Mouse (Mus musculus) naive thymus-derived CD4-positive, alpha-beta T cell, adult 5 months (primary cell): ENCODE results near the gene Fem1a. TPM values are rescaled to one million over a fixed set of nuclear protein-coding genes. Genes with fewer than 3 reads are reported as not detected.

Experiments used
- polyA plus RNA-seq: library from polyadenylated mRNA; unstranded; fragments of 100-300 nt; shearing (Covaris generic); gene quantifications from one replicate; pipeline ENCODE4 v1.2.1, GENCODE M21; 2017

Gene Fem1a
- 12.8 TPM for polyA plus RNA-seq

GRCm38 (mm10) chr17:56256239-56256881 is at the start of gene Fem1a:
TSS of gene Fem1a (plus strand) at chr17:56256810.

GRCm38 (mm10) chr17:56218377-56219191 is 38.0 kb upstream of the Fem1a start, which contains the start of gene Dpp9:
TSS of gene Dpp9 (minus strand) at chr17:56218905.

GRCm38 (mm10) chr17:56276643-56277566 is 20.3 kb downstream of the Fem1a start, which contains the start of gene Ticam1:
TSS of gene Ticam1 (minus strand) at chr17:56276786.

GRCm38 (mm10) chr17:56292531-56293222 is 36.1 kb downstream of the Fem1a start, which contains the start of gene Plin3:
TSS of gene Plin3 (minus strand) at chr17:56292873.

GRCm38 (mm10) chr17:56300186-56300585 is 43.6 kb downstream of the Fem1a start, which contains the start of gene Arrdc5:
TSS of gene Arrdc5 (minus strand) at chr17:56300286.

GRCm38 (mm10) chr17:56303160-56303846 is 46.7 kb downstream of the Fem1a start, which contains the start of gene Uhrf1:
TSS of gene Uhrf1 (plus strand) at chr17:56303321.

Other genes starting within 250 kb of the Fem1a start
- gene Sh3gl1, start 220.2 kb upstream of the Fem1a start, polyA plus RNA-seq: 155 TPM
- 1.1 TPM for gene Chaf1a, start 216.4 kb upstream of the Fem1a start, polyA plus RNA-seq
- 74.5 TPM for gene Ubxn6, start 181.8 kb upstream of the Fem1a start, polyA plus RNA-seq
- gene Hdgfl2, start 177.2 kb upstream of the Fem1a start, polyA plus RNA-seq: 159 TPM
- not detected for gene Plin4, start 147.0 kb upstream of the Fem1a start, polyA plus RNA-seq
- gene Plin5, start 139.2 kb upstream of the Fem1a start, polyA plus RNA-seq: not detected
- not detected for gene Lrg1, start 134.8 kb upstream of the Fem1a start, polyA plus RNA-seq
- gene Sema6b, start 116.5 kb upstream of the Fem1a start, polyA plus RNA-seq: not detected
- gene Tnfaip8l1, start 94.3 kb upstream of the Fem1a start, polyA plus RNA-seq: 21.5 TPM
- gene Mydgf, start 72.9 kb upstream of the Fem1a start, polyA plus RNA-seq: 44.1 TPM
- 44.3 TPM for gene Dpp9, start 37.9 kb upstream of the Fem1a start, polyA plus RNA-seq
- 2.0 TPM for gene Ticam1, start 20.0 kb downstream of the Fem1a start, polyA plus RNA-seq
- 9.7 TPM for gene Plin3, start 36.1 kb downstream of the Fem1a start, polyA plus RNA-seq
- not detected for gene Arrdc5, start 43.5 kb downstream of the Fem1a start, polyA plus RNA-seq
- gene Uhrf1, start 46.5 kb downstream of the Fem1a start, polyA plus RNA-seq: 2.9 TPM
- gene Kdm4b, start 69.3 kb downstream of the Fem1a start, polyA plus RNA-seq: 72.1 TPM
- 4.4 TPM for gene Ptprs, start 219.7 kb downstream of the Fem1a start, polyA plus RNA-seq